Mouse (Mus musculus) midbrain, embryonic 16.5 days (tissue): ENCODE data around the gene Eloa. TPM values are rescaled to one million over a fixed set of nuclear protein-coding genes. Genes with fewer than 3 reads are reported as not detected.
A peak's percentile ranks its signal among the peaks of the same experiment; 100 is the strongest.

Experiments
- ATAC-seq: fragments of 200-750 bp; cut with Nextera tagmentation; 2 replicates; pipeline ENCODE4 v1.8.0; 2017; ENCODE audit warnings: moderate TSS enrichment
- H3K27ac ChIP-seq: fragments of 300-500 bp; sonication (generic); 2 replicates; pipeline ENCODE4 v1.5.1; 2014; ENCODE audit warnings: mild to moderate bottlenecking, low read length, mixed read lengths
- H3K27me3 ChIP-seq: fragments of 300-500 bp; sonication (generic); 2 replicates; pipeline ENCODE4 v1.6.1; 2014; ENCODE audit warnings: low read depth, low read length, mixed read lengths; ENCODE audit not compliant: control insufficient read depth, insufficient read depth
- H3K36me3 ChIP-seq: fragments of 300-500 bp; sonication (generic); 2 replicates; pipeline ENCODE4 v1.6.1; 2014; ENCODE audit warnings: mild to moderate bottlenecking, low read length, moderate library complexity, mixed read lengths; ENCODE audit not compliant: control insufficient read depth, insufficient read depth
- H3K4me1 ChIP-seq: fragments of 300-500 bp; sonication (generic); 2 replicates; pipeline ENCODE4 v1.6.1; 2014; ENCODE audit warnings: mild to moderate bottlenecking, low read length, mixed read lengths; ENCODE audit not compliant: control insufficient read depth, insufficient read depth
- H3K4me2 ChIP-seq: fragments of 300-500 bp; sonication (generic); 2 replicates; pipeline ENCODE4 v1.6.1; 2014; ENCODE audit warnings: mild to moderate bottlenecking, low read length, mixed read lengths
- H3K4me3 ChIP-seq: fragments of 300-500 bp; sonication (generic); 2 replicates; pipeline ENCODE4 v1.5.1; 2014; ENCODE audit warnings: low read depth, mild to moderate bottlenecking, low read length, moderate library complexity, mixed read lengths
- H3K9ac ChIP-seq: fragments of 300-500 bp; sonication (generic); 2 replicates; pipeline ENCODE4 v1.6.1; 2014; ENCODE audit warnings: low read depth, low read length, mixed read lengths
- H3K9me3 ChIP-seq: fragments of 300-500 bp; sonication (generic); replicated peaks from 2 replicates; pipeline ENCODE4 v1.6.1; 2014; ENCODE audit warnings: mild to moderate bottlenecking, low read length, mixed read lengths; ENCODE audit not compliant: control insufficient read depth, poor library complexity, severe bottlenecking
- WGBS: fragments of 180-500 bp; shearing (Covaris S2); extraction: QIAGEN DNeasy Blood & Tissue Kit; methylation state at CpG from one replicate; pipeline ENCODE4 v1.1.7; 2014; 5-methylcytosine and 5-hydroxymethylcytosine counted together
- polyA plus RNA-seq: library from polyadenylated mRNA; unstranded; fragments of >200 nt; fragmentation: Nextera tagmentation; extraction: Ambion mirVana; gene quantifications from 2 replicates; pipeline ENCODE4 v1.2.1, GENCODE M21; 2015

Eloa gene
- polyA plus RNA-seq, 1 experiment from 2014 or later, result 26.7 TPM

DNA sequence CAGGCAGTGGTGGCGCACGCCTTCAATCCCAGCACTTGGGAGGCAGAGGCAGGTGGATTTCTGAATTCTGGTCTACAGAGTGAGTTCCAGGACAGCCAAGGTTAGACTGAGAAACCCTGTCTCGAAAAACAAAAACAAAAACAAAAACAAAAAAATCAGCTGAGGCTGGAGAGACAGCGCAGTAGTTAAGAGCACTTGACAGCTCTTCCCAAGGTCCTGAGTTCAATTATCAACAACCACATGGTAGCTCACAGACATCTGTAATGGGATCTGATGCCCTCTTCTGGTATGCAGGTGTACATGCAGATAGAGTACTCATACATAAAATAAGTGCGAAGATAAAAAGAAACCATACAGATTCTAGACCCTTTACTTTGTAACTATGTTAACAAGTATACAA lies 32.3 kb upstream of the Eloa start:
- Histone ChIP-seq H3K4me3 (no peak overlapping the region), H3K9ac (no peak overlapping the region), H3K4me1 (peaks cover 20% of the 10 kb centered on the region), H3K36me3 (peaks cover 18% of the 10 kb centered on the region), H3K27ac (no peak overlapping the region), H3K9me3 (no peaks in the 10 kb centered on the region), H3K4me2 (no peak overlapping the region), H3K27me3 (no peaks in the 10 kb centered on the region)
- 79% methylated on average over 5 of the region's 5 CpGs for WGBS
- no peak for ATAC-seq

DNA sequence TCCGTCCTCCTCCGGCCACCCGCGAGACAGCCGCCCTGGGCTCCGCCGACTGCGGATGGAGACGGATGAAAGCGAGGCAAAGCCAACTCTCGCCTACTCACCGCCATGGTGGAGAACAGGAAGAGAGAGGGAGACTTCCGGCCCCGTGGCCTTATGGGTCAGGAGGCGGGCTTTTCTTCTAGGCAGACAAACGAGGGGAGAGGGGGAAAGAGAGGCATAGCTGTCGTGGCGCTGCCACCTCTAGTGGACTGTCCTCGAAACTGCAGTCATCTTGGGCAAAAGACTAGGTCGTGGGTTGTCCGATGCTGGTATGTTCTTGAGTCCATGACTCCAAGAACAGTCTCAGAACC lies 31.7 kb upstream of the Eloa start, which contains the start of gene Rpl11:
Gene Rpl11, minus strand, starts transcription at position 182 of the 350 bp plus-strand sequence.
- H3K4me1 ChIP-seq, result peaks cover 20% of the 10 kb centered on the region
- no peaks in the 10 kb centered on the region for H3K9me3 ChIP-seq
- H3K4me3 ChIP-seq, result peak within 1 kb of the TSS; percentile 86
- peak within 1 kb of the TSS; percentile 91 for H3K27ac ChIP-seq
- WGBS, result under 1% methylated on average over 21 of the region's 21 CpGs
- H3K4me2 ChIP-seq, result peak within 1 kb of the TSS; percentile 78
- peak within 1 kb of the TSS; percentile 89 for H3K9ac ChIP-seq
- peak; percentile 98 for ATAC-seq
- peaks cover 20% of the 10 kb centered on the region for H3K36me3 ChIP-seq
- no peaks in the 10 kb centered on the region for H3K27me3 ChIP-seq

DNA sequence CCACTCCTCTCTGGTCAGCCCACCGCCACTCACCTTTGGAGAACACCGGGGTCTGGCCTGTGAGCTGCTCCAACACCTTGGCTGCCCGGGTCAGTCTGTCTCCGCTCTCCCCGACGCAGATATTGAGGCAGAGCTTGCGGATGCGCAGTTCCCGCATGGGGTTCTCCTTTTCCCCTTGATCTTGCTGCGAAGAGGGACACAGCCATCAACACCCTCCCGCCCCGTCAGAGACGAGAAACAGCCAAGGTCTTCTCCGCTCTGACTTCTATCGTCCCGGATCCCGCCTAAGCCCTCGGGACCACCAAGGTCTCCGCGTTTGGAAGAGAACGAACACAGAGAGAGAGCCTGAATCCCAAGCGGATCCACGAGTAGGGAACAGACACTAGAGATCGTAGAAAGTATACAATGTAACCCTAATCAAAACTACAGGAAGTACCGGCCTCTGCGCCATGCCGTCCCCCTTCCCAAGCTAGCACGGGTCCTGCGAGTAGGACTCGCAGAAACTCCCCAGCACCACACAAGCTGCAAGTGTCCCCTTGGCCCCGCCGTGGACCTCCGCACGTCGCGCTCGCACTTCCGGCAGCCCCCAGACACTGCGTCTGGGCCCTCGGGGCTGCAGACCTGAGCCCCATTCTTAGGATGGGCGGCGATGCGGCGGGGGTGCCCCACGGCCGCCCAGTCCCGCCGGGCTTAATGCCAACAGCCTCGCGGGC lies 31.1 kb upstream of the Eloa start:
- Histone ChIP-seq H3K9me3 (no peaks in the 10 kb centered on the region), H3K4me1 (peaks cover 20% of the 10 kb centered on the region), H3K27ac (peak overlapping the region; percentile 91), H3K9ac (peak overlapping the region; percentile 89), H3K4me2 (peak overlapping the region; percentile 78), H3K4me3 (peak overlapping the region; percentile 86), H3K27me3 (no peaks in the 10 kb centered on the region), H3K36me3 (peaks cover 20% of the 10 kb centered on the region)
- peak; percentile 91 for ATAC-seq
- 2% methylated on average over 50 of the region's 50 CpGs for WGBS

DNA sequence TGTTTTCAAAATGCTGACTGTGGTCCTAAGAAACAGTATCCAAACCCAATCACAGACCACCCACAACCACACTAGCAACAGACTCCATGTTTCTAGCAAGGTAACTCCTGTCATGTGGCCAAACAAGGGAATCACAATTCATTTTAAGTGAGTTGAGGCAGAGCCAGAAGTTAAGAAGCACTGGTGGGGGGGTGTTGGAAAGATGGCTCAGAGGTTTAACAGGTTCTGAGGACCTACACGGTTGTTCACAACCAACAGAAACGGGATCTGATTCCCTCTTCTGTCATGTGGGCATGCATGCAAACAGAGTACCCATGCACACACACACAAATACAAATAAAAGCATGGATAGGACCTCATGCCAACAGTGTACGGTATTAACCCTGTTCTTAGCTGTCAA lies 30.5 kb upstream of the Eloa start:
- Histone ChIP-seq H3K27ac (no peak overlapping the region), H3K4me2 (peak overlapping the region; percentile 78), H3K9ac (peak overlapping the region; percentile 89), H3K27me3 (no peaks in the 10 kb centered on the region), H3K9me3 (no peaks in the 10 kb centered on the region), H3K4me3 (peak overlapping the region; percentile 86), H3K36me3 (peaks cover 20% of the 10 kb centered on the region), H3K4me1 (peaks cover 20% of the 10 kb centered on the region)
- ATAC-seq, result no peak
- WGBS, result 9% methylated on average over 3 of the region's 3 CpGs

DNA sequence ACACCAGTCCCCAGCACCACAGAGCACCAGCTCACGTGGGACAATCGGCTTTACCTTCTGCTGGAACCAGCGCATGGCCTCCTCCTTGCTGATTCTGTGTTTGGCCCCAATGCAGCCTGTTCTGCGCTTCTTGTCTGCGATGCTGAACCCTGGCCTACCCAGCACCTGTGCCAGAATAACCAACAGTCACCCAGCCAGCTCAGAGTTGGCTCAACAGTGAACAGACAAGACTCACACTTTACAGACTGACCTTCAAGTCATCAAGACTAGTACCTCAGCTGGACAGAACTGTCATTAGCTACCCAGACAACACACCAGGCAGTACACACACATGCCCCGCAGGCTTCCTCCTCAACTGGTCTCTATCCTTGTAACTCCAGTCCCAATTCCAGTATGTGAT lies 28.7 kb upstream of the Eloa start:
- Histone ChIP-seq H3K4me3 (no peak overlapping the region), H3K9ac (no peak overlapping the region), H3K4me2 (no peak overlapping the region), H3K4me1 (peaks cover 20% of the 10 kb centered on the region), H3K36me3 (peaks cover 26% of the 10 kb centered on the region), H3K9me3 (no peaks in the 10 kb centered on the region), H3K27me3 (no peaks in the 10 kb centered on the region), H3K27ac (no peak overlapping the region)
- WGBS, result 92% methylated on average over 6 of the region's 6 CpGs
- ATAC-seq, result no peak

DNA sequence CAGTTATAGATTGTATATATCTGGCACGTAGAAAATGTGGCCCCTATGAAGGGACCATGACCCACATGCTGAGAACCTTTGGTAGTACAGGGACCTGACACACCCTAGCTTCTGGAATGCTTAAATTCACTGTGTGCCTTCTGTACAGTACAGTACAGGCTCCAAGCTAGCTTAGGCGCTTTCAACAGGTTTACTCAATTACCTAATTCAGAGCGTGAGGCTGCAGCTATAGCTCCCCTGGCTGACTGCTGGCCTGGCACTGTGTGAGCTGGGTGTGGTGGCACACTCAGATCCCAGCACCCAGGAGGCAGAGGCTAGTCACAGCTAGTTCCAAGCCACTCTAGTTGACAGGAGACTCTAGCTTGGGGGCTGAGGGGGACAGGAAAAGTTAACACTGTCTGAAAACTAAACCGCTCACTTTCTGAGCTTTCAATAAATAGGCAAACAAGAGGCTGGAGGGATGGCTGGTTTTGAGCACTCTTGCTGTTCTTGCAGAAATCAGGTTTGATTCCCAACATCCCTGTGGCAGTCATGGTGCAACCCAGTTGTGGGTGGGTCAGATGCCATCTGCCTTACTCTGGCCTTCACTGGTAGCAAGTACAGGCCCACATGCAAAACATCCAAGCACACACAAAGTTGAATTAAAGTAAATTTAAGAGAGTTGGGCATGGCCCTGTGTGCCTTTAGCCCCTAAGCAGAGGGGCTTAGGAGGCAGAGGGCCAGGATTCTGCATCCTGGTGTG lies 26.9 kb upstream of the Eloa start:
- no peak for ATAC-seq
- Histone ChIP-seq H3K27me3 (no peaks in the 10 kb centered on the region), H3K4me3 (no peak overlapping the region), H3K27ac (no peak overlapping the region), H3K4me1 (peaks cover 20% of the 10 kb centered on the region), H3K9me3 (no peaks in the 10 kb centered on the region), H3K9ac (no peak overlapping the region), H3K4me2 (no peak overlapping the region), H3K36me3 (peaks cover 26% of the 10 kb centered on the region)
- 75% methylated on average over 4 of the region's 4 CpGs for WGBS

DNA sequence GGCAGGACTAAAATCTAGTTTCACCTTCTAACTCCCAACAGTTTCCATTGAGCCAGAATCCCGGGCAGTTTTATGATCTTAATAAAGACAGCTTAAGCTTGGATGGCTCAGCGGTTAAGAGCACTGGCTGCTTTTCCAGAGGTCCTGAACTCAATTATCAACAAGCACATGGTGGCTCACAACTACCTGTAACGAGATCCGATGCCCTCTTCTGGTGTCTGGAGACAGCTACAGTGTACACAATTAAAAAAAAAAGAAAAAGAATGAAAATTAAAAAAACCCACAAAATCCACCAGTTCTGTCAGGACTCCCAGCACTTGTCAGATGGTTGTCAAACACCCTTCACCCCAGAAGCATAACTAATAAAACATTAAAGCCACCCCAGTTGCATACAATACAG lies 26.1 kb upstream of the Eloa start:
- H3K36me3 ChIP-seq, result peaks cover 26% of the 10 kb centered on the region
- H3K4me2 ChIP-seq, result no peak overlapping the region
- 52% methylated on average over 4 of the region's 4 CpGs for WGBS
- H3K9me3 ChIP-seq, result no peaks in the 10 kb centered on the region
- peaks cover 20% of the 10 kb centered on the region for H3K4me1 ChIP-seq
- ATAC-seq, result no peak
- no peak overlapping the region for H3K4me3 ChIP-seq
- no peak overlapping the region for H3K9ac ChIP-seq
- H3K27me3 ChIP-seq, result no peaks in the 10 kb centered on the region
- no peak overlapping the region for H3K27ac ChIP-seq

DNA sequence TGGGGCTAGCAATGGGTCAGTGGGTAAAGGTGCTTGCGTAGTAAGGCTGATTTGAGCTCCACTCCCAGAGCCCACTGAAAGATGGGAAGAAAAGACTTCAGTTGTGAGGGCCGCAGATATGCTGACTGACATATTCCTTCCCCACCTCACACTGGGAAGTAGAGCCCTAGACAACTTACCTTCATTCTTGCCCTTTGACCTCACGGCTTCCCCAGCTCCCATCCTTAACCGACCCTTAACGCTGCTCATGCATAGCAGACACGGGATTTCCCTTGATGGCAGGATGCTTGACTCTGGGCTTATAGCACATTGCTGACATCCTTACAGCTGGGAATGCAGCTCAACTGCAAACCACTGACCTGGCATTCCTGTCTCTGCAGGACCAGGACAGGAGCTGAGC lies 25.3 kb upstream of the Eloa start:
- no peak overlapping the region for H3K27ac ChIP-seq
- no peaks in the 10 kb centered on the region for H3K9me3 ChIP-seq
- H3K27me3 ChIP-seq, result no peaks in the 10 kb centered on the region
- peaks cover 26% of the 10 kb centered on the region for H3K36me3 ChIP-seq
- no peak overlapping the region for H3K9ac ChIP-seq
- no peak overlapping the region for H3K4me2 ChIP-seq
- WGBS, result 83% methylated on average over 6 of the region's 6 CpGs
- ATAC-seq, result no peak
- H3K4me3 ChIP-seq, result no peak overlapping the region
- H3K4me1 ChIP-seq, result peaks cover 16% of the 10 kb centered on the region

DNA sequence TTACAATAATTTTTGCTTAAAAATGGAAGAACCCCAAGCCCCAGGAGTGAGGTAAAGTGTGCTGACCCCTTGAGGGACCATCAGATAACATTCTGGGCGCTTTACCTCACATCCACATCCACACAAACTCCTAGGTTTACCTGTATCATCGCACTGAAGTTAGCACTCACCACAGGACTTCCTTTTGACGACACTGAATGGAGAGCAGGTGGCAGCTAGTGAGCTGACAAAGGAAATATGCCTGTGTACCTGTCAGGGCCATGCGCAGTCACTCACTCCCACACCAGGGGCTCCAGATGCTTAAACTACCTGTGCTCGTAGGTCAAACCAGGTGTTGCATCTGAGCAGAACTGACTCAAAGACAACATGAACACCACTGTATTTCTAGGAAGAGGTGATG lies 23.5 kb upstream of the Eloa start:
- Histone ChIP-seq H3K9ac (no peak overlapping the region), H3K4me3 (no peak overlapping the region), H3K27me3 (no peaks in the 10 kb centered on the region), H3K4me2 (no peak overlapping the region), H3K27ac (no peak overlapping the region), H3K4me1 (no peaks in the 10 kb centered on the region), H3K36me3 (peaks cover 18% of the 10 kb centered on the region), H3K9me3 (no peaks in the 10 kb centered on the region)
- ATAC-seq, result no peak
- WGBS, result 87% methylated on average over 5 of the region's 5 CpGs
